Mouse (Mus musculus) spleen, adult 2 months (tissue): ENCODE data around the gene Tspan1. TPM values are rescaled to one million over a fixed set of nuclear protein-coding genes. Genes with fewer than 3 reads are reported as not detected.

Source experiments
- DNase-seq, 2 experiments: peaks; one replicate each; pipeline versions ENCODE4 v3.0.0 to v3.0.0-alpha.2; 2012 to 2021; ENCODE audit warnings: low spot score in 2 of 2, low read depth in 1 of 2
- H3K27ac ChIP-seq: fragments of 200-500 bp; 2 replicates; pipeline ENCODE4 v1.5.1; 2012; ENCODE audit warnings: low read length, inconsistent platforms; ENCODE audit not compliant: insufficient read depth
- H3K27me3 ChIP-seq: fragments of 200-500 bp; 2 replicates; pipeline ENCODE4 v1.6.1; 2012; ENCODE audit warnings: mild to moderate bottlenecking, moderate library complexity, low read length, inconsistent platforms; ENCODE audit not compliant: control insufficient read depth, insufficient read depth
- H3K36me3 ChIP-seq: fragments of 200-500 bp; 2 replicates; pipeline ENCODE4 v1.6.1; 2012; ENCODE audit warnings: mild to moderate bottlenecking, low read length, inconsistent platforms; ENCODE audit not compliant: control insufficient read depth, insufficient read depth
- H3K4me1 ChIP-seq: fragments of 200-500 bp; 2 replicates; pipeline ENCODE4 v1.6.1; 2011; ENCODE audit warnings: inconsistent platforms; ENCODE audit not compliant: control insufficient read depth, insufficient read depth, insufficient read length
- H3K4me3 ChIP-seq: fragments of 200-500 bp; 2 replicates; pipeline ENCODE4 v1.5.1; 2011; ENCODE audit warnings: mild to moderate bottlenecking, inconsistent platforms; ENCODE audit not compliant: insufficient read depth, insufficient read length; ENCODE audit errors: extremely low read depth
- CTCF ChIP-seq: fragments of 200-500 bp; IDR thresholded peaks from 2 replicates; pipeline ENCODE4 v1.5.1; 2011; ENCODE audit warnings: mild to moderate bottlenecking, inconsistent platforms; ENCODE audit not compliant: insufficient read depth, insufficient read length, insufficient replicate concordance; ENCODE audit errors: extremely low read depth
- POLR2A ChIP-seq: fragments of 200-500 bp; IDR thresholded peaks from 2 replicates; pipeline ENCODE4 v1.6.1; 2011; ENCODE audit warnings: low read depth, low read length, inconsistent platforms
- WGBS: fragments of 180-500 bp; shearing (Covaris S2); methylation state at CpG from one replicate; pipeline ENCODE4 v1.1.7; 2018; 5-methylcytosine and 5-hydroxymethylcytosine counted together
- polyA plus RNA-seq: library from polyadenylated mRNA; depleted of rRNA; stranded (reverse); fragments of >200 nt; gene quantifications from 2 replicates; pipeline ENCODE4 v1.2.3, GENCODE M21; 2012

Gene Tspan1
- polyA plus RNA-seq, 1 experiment: not detected

DNA sequence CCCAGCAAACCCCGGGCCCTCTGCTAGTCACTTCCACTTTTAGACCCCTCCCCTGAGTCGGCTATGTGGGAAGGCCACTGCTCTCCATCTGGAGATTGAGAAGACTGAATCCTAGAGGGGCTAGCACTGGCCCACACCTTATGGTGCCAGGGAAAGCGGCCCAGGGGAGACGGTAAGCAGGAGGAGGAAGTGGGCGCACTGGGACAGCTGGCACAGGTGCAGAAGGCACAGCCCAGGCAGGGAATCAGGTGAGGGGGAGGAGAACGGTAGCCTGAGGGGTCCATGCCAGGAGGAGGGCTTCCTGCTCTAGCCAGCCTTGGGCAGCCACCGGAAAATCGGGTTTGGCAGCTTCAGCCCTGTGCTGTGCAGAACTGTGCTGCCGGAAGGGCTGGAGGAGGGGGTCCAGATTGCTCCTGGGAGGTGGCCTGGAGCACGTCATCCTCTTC lies 9.2 kb upstream of the Tspan1 start:
- Histone ChIP-seq H3K27ac (peak overlapping the region; percentile 37), H3K4me3 (peak overlapping the region; percentile 25; the same call in 1 of the 2 replicates), H3K36me3 (no peaks in the 10 kb centered on the region), H3K4me1 (peaks cover 17% of the 10 kb centered on the region; the same call in 1 of the 2 replicates), H3K27me3 (no peaks in the 10 kb centered on the region)
- no peak for TF ChIP-seq POLR2A
- no peak for TF ChIP-seq CTCF
- 4% methylated on average over 9 of the region's 10 CpGs for WGBS
- peak in 1 of 2 experiments; percentile 23 for DNase-seq

DNA sequence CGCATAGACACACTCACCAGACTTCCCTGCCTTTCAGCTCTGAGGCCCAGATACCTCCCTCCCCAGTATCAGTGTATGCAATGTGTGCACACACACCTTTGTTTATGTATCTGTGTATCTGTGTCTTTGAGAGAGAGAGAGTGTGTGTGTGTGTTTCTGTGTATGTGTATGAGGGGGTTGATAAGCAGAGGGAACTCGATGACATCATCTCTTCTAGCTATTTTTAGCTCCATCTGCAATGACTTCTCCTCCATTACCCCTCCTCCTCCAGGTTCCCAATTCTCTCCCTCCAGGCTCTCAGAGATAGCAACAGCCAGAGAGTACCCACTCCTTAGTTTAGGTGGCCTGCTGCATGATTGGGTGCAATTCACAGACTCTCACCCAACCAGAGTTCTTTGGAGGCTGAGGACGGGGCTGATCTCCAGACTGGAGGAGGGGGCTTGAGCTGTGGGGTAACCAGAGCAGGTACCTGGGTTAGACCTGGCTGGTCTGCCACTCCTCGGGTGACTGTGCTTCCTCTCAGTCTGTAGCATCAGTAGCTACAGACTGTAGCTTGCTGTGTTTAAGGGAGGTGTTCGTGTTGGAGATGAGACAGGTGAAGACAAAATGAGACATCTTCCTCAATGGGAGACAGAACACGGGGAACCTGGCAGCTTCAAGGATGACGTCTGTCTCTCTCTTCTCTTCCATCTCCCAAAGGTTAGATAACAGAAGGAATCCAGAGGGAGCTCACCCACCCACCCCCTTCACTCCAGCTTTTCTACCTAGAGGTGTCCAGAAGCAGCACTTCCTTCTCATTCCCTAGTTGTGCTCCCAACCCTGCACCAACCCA lies 8.5 kb upstream of the Tspan1 start:
- Histone ChIP-seq H3K4me1 (peaks cover 17% of the 10 kb centered on the region; the same call in 1 of the 2 replicates), H3K4me3 (no peak overlapping the region), H3K27me3 (no peaks in the 10 kb centered on the region), H3K27ac (peak overlapping the region; percentile 37; the same call in 1 of the 2 replicates), H3K36me3 (no peaks in the 10 kb centered on the region)
- 37% methylated on average over 7 of the region's 7 CpGs for WGBS
- TF ChIP-seq POLR2A (no peak), CTCF (no peak)
- no peak for DNase-seq

DNA sequence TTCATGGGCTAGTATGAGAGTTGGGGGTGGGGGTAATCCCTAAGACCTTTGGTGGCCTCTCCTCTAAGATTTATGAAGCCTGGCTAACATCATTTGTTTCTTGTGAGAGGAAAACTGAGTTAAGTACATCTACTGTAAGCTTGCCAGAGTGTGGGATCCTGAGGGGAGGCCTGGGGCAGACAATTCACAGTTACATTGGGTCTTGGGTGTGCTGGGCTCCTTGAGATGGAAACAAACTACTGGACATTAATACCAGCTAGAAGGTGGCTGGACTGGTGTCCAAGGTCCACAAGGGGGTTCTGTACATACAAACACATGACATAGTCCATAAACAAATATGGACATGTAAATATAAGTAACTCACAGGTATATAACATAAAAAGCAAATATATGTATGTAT lies 7.7 kb upstream of the Tspan1 start:
- Histone ChIP-seq H3K4me3 (no peak overlapping the region), H3K27ac (no peak overlapping the region), H3K27me3 (no peaks in the 10 kb centered on the region), H3K4me1 (peaks cover 17% of the 10 kb centered on the region; the same call in 1 of the 2 replicates), H3K36me3 (no peaks in the 10 kb centered on the region)
- no peak for DNase-seq
- TF ChIP-seq CTCF (no peak), POLR2A (no peak)

DNA sequence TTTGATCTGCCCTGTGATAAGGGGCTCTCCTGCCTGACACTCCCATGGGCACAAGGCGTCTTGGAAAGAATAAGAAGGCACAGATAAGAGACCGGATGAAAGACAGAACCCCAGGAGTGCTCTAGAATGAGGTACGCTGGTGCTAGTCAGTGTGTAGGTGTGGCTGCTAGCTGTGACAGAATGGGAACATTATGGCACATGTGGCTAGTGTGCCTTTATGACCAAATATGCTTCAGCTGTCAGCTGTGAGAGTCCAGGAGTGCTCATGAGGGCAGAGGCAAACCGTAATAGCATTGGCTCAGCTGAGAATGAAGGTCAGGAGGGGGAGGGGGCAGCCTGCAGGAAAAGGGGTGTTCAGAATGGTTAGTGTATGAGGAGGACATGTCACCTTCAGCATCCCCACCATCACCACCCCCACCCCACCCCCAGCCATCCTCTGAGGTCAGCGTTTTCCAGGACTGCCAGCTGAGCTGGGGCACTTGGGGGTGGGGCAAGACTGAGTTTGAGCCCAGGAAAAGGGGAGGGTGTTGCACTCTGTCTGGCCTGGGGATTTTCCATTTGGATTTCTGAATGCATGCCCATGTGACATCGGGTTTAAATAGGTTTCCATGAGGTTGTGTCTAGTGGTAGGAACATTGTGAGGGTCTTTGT lies 7.2 kb upstream of the Tspan1 start:
- no peak for DNase-seq
- TF ChIP-seq POLR2A (no peak), CTCF (no peak)
- H3K4me1 ChIP-seq: peaks cover 17% of the 10 kb centered on the region; the same call in 1 of the 2 replicates
- no peaks in the 10 kb centered on the region for H3K27me3 ChIP-seq
- 79% methylated on average over 6 of the region's 6 CpGs for WGBS
- no peak overlapping the region for H3K27ac ChIP-seq
- H3K4me3 ChIP-seq: no peak overlapping the region
- no peaks in the 10 kb centered on the region for H3K36me3 ChIP-seq

DNA sequence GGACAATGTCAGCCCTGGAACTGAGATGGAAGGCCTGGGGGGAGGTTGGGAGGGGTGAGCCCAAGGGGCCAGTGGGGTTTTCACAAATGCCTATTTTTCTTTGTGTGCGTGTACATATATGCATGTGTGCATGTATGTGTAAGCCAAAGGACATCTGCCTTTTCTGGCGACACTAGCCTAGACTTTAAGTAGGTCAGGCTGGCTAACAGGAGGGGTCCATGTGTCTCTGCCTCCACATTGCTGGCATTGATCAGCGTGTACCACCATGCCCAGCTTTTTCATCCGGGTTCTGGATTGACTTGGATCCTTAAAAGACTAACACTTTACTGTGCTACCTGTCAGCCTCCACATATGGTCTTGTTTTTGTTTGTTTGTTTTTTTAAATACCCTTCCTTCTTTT lies 6.4 kb upstream of the Tspan1 start:
- Histone ChIP-seq H3K4me3 (no peak overlapping the region), H3K36me3 (no peaks in the 10 kb centered on the region), H3K27ac (no peak overlapping the region), H3K27me3 (no peaks in the 10 kb centered on the region), H3K4me1 (peaks cover 17% of the 10 kb centered on the region; the same call in 1 of the 2 replicates)
- no peak for DNase-seq
- 88% methylated on average over 4 of the region's 4 CpGs for WGBS
- no peak for TF ChIP-seq CTCF

DNA sequence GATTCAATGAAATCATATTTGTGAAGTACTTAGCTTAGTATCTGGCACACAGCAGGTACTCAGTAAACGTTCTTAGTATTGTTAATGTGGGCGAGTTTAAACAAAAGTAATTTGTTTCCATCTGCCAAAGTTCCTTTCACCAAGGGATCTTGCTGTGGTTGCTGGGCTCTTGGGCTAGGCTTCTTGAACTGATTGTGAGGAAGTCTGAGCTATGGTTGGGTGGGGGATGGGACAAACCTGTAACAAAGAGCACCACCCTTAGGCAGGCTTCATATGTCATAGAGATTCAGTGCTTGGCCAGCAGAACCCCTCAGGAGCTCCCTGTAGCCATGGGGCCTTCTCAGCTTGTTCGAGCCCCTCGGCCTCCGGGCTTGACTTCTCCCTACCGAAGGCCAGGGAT lies 5.7 kb upstream of the Tspan1 start, which contains the start of the genes 1700042G07Rik and Gm49337:
1700042G07Rik (plus strand) TSS at position 301 of the 400 bp plus-strand sequence.
Gm49337 (plus strand) TSS at position 313 of the 400 bp plus-strand sequence.
- TF ChIP-seq POLR2A: no peak
- TF ChIP-seq CTCF: no peak
- H3K4me1 ChIP-seq: peaks cover 17% of the 10 kb centered on the region; the same call in 1 of the 2 replicates
- H3K4me3 ChIP-seq: no peak within 1 kb of the TSS
- 88% methylated on average over 6 of the region's 6 CpGs for WGBS
- DNase-seq: no peak
- H3K27me3 ChIP-seq: no peaks in the 10 kb centered on the region
- no peak within 1 kb of the TSS for H3K27ac ChIP-seq
- no peaks in the 10 kb centered on the region for H3K36me3 ChIP-seq

DNA sequence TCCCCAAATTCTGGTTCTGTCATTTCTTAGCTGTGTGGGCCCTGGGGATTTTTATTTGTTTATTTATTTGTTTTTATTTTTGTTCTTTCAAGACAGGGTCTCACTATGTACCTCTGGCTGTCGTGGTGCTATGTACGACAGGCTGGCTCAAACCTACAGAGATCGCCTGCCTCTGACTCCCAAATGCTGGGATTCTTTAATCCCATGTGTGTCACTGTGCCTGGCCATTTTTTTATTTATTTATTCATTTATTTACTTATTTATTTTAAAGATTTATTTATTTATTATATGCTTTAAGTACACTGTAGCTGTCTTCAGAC lies 1.9 kb upstream of the Tspan1 start:
- H3K27ac ChIP-seq: no peak overlapping the region
- no peak for TF ChIP-seq CTCF
- TF ChIP-seq POLR2A: no peak
- no peak for DNase-seq
- WGBS: 72% methylated on average over 3 of the region's 3 CpGs
- no peaks in the 10 kb centered on the region; the same call in 1 of the 2 replicates for H3K4me1 ChIP-seq
- no peaks in the 10 kb centered on the region for H3K36me3 ChIP-seq
- H3K4me3 ChIP-seq: no peak overlapping the region
- H3K27me3 ChIP-seq: no peaks in the 10 kb centered on the region
